Mouse (Mus musculus): Measurements from ENCODE around the gene Rrp1b. TPM values are rescaled to one million over a fixed set of nuclear protein-coding genes. Genes with fewer than 3 reads are reported as not detected.
"Not testable (repeated sequence)": the region's sequence is repeated elsewhere in the genome, so short reads cannot be mapped to it uniquely, and the experiment has no call there.

The Rrp1b gene
- polyA plus RNA-seq, 1 experiment from 2014 or later: 13.9 TPM

DNA sequence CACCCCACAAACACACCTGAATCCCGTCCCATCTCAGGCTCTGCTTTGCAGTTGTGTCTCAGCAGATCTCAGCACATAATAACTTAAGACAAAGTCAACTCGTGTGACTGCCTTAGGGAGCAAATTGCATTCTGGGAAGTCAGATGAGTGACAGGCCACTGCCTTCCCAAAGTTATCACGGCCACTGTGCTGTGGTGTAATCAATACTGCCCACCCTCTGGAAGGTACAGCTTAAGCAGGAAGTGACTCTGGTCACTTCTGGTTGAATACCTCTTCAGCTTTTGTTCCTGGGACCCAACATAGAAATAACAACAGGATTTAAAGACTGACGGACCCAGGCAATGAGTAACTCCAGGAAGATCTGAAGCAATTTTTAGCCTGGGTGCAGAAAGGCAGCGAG, 72.0 kb downstream of the Rrp1b start:
- no peaks in the 10 kb centered on the region for H3K9me3 ChIP-seq (ENCODE audit: low read length)
- H3K27ac ChIP-seq (ENCODE audit: low read depth): peak overlapping the region; percentile 79
- H3K27me3 ChIP-seq (ENCODE audit: insufficient read depth, low read length): no peaks in the 10 kb centered on the region
- peaks cover 42% of the 10 kb centered on the region for H3K4me1 ChIP-seq (ENCODE audit: insufficient read depth)
- no peak overlapping the region for H3K4me2 ChIP-seq (ENCODE audit: low read depth, low read length)
- H3K36me3 ChIP-seq (replicated peaks; ENCODE audit: insufficient read depth, low read length): no peaks in the 10 kb centered on the region
- WGBS (ENCODE audit: insufficient replicate concordance): 45% methylated on average over 5 of the region's 5 CpGs
- H3K4me3 ChIP-seq (ENCODE audit: low read depth, low read length): no peak overlapping the region
- peak overlapping the region; percentile 38; the same call in 1 of the 2 replicates for H3K9ac ChIP-seq (replicated peaks)
- ATAC-seq (no peak), DNase-seq (no peak)
- no peak for TF ChIP-seq CTCF (IDR thresholded peaks at IDR 0.05; ENCODE audit: low read depth)
- no peak for TF ChIP-seq EP300 (IDR thresholded peaks at IDR 0.05; ENCODE audit: low read depth)

DNA sequence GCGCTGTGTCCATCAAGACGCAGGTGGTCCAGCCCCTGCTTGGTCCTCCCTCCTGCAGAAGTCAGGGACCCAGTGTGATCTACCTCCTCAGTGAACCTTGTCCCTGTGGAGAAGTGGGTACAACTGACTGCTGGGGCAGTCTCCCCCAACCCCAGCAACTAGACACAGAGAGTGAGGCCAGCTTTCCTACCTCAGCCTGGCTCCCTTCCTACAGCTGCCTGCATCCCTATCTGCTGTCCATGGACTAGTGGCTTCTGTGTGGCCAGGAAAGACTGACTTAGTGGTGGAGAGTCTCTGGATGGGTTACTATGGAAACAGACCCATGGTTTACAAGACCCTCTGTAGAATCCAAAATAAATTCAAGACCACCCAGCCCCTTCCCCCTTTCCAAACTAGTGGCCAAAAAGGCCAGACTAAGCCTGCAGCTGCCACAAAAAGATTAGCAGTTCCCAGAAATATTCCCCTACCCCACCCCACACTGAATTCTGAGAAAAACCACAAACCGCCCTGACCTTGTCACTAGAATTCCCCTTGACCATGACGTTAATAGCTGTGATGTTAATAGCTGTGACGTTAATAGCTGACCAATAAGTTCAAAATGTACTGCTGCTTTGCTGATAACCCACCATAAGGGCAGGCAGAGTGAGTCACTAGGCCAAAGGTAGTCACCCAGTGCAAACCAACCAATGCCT, 72.6 kb downstream of the Rrp1b start:
- H3K4me1 ChIP-seq (ENCODE audit: insufficient read depth): peaks cover 48% of the 10 kb centered on the region
- ATAC-seq: peak; percentile 68
- TF ChIP-seq EP300 (IDR thresholded peaks at IDR 0.05; ENCODE audit: low read depth): peak; percentile 98
- H3K27me3 ChIP-seq (ENCODE audit: insufficient read depth, low read length); H3K9me3 ChIP-seq (ENCODE audit: low read length); H3K36me3 ChIP-seq (replicated peaks; ENCODE audit: insufficient read depth, low read length); H3K4me3 ChIP-seq (ENCODE audit: low read depth, low read length): not testable (repeated sequence)
- peak; percentile 70 for DNase-seq
- peak overlapping the region; percentile 38 for H3K9ac ChIP-seq (replicated peaks)
- 0 out of 2 replicates have a peak overlapping the region, but pooled peaks have one; percentile 15 for H3K4me2 ChIP-seq (ENCODE audit: low read depth, low read length)
- 33% methylated on average over 5 of the region's 5 CpGs for WGBS (ENCODE audit: insufficient replicate concordance)
- H3K27ac ChIP-seq (ENCODE audit: low read depth): peak overlapping the region; percentile 79

DNA sequence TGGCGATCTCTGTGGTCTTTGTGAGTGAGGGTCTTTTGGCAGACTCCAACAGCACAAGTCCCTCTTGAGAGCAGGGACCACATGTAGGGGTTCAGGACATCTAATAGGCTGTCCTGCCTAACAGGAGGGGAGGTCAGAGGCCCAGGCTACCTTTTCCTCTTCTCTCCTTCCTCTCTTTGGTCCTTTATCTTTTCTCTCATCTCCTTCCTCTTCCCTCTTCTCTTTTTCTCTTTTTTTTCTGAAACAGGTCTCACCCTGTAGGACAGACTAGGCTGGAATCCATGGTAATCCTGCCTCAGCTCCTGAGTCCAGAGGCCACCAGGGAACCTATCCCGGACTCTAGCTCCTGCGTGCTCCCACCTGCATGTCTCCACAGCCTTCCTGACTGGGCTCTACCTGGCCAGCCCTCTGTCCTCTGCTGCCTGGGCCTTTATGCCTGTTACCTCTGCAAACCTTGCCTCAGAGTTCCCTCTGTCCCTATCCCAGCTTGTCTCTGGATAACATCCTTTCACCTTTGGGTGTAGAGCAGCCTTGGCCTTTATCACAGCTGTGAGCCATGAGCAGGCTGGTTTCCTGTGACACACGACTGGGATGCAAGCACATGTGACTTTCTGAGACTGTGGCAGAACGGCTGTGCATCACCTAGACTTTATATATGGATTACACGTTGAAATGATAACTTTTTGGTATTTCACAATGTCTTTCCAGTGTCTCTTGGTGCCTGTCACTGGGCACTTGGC, 73.5 kb downstream of the Rrp1b start:
- Histone ChIP-seq H3K4me2 (ENCODE audit: low read depth, low read length) (0 out of 2 replicates have a peak overlapping the region, but pooled peaks have one; percentile 3), H3K4me3 (ENCODE audit: low read depth, low read length) (no peak overlapping the region), H3K36me3 (replicated peaks; ENCODE audit: insufficient read depth, low read length) (no peaks in the 10 kb centered on the region), H3K4me1 (ENCODE audit: insufficient read depth) (peaks cover 57% of the 10 kb centered on the region), H3K9ac (replicated peaks) (peak overlapping the region; percentile 53), H3K27me3 (ENCODE audit: insufficient read depth, low read length) (no peaks in the 10 kb centered on the region), H3K9me3 (ENCODE audit: low read length) (no peaks in the 10 kb centered on the region), H3K27ac (ENCODE audit: low read depth) (peak overlapping the region; percentile 79)
- WGBS (ENCODE audit: insufficient replicate concordance): 56% methylated on average over 6 of the region's 6 CpGs
- no peak for ATAC-seq
- TF ChIP-seq CTCF (IDR thresholded peaks at IDR 0.05; ENCODE audit: low read depth) (no peak), EP300 (IDR thresholded peaks at IDR 0.05; ENCODE audit: low read depth) (no peak)
- DNase-seq: no peak

DNA sequence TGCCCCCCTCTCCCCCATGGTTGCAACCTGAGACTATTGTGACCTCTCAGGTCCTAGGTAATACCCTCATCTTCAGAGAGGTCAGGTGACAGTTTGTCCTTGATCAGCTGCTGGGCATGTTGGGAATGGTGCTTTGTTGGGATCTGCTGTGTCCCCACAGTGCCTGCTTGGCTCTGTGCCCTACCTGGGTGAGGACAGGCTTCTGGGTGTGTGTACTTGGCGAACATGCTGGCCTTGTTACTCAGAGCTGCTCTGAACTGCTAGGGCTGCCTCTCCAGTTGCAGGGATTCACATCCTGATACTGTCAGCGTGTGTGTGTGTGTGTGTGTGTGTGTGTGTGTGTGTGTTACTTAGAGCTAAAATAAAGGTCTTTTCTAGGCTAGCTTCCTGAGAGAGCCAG, 74.5 kb downstream of the Rrp1b start:
- 53% methylated on average over 2 of the region's 2 CpGs for WGBS (ENCODE audit: insufficient replicate concordance)
- DNase-seq: peak; percentile 77
- H3K9me3 ChIP-seq (ENCODE audit: low read length): no peaks in the 10 kb centered on the region
- no peaks in the 10 kb centered on the region for H3K36me3 ChIP-seq (replicated peaks; ENCODE audit: insufficient read depth, low read length)
- H3K27me3 ChIP-seq (ENCODE audit: insufficient read depth, low read length): no peaks in the 10 kb centered on the region
- H3K4me2 ChIP-seq (ENCODE audit: low read depth, low read length): no peak overlapping the region
- no peak overlapping the region for H3K4me3 ChIP-seq (ENCODE audit: low read depth, low read length)
- H3K27ac ChIP-seq (ENCODE audit: low read depth): peak overlapping the region; percentile 79
- H3K9ac ChIP-seq (replicated peaks): peak overlapping the region; percentile 48; the same call in 1 of the 2 replicates
- H3K4me1 ChIP-seq (ENCODE audit: insufficient read depth): peaks cover 65% of the 10 kb centered on the region
- TF ChIP-seq EP300 (IDR thresholded peaks at IDR 0.05; ENCODE audit: low read depth) (no peak), CTCF (IDR thresholded peaks at IDR 0.05; ENCODE audit: low read depth) (no peak)
- ATAC-seq: peak; percentile 38

DNA sequence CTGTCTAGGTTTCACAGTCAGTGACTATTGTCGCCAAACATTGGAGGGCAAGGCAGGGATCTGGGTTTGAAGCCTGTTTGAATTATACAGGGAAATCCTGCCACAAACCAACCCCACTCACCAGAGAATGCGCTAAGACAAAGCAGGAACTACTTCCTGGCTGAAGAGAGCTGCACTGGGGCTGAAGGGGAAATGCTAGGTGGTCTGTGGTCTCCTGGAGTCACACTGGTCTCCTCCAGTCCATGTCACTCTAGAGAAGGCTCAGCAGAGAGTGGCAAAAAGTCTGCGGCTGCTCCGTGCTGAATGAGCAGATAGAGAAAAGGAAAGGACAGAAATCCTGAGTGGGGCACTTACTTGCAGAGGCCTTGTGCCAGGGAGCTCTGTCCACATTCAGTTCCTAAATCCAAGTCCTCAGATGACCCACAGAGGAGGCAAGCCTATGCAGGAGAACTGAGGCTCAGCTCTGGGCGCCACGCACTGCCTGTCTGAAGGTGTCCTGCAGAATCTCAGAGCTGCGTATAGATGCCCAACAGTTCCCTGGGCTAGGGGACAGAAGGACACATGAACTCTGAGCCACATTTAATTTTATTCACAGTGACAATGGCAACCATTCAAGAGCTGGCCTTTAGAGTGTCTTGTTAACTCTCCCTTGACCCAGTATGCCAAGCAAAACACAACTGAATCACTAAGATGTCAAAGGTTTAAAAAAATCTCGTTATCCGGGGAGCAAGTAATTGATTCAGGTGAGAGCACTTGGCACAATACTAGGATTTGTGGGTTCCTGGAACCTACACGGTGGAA, 75.3 kb downstream of the Rrp1b start:
- WGBS (ENCODE audit: insufficient replicate concordance): 61% methylated on average over 10 of the region's 10 CpGs
- Histone ChIP-seq H3K4me1 (ENCODE audit: insufficient read depth) (peaks cover 73% of the 10 kb centered on the region), H3K27ac (ENCODE audit: low read depth) (peak overlapping the region; percentile 79), H3K4me3 (ENCODE audit: low read depth, low read length) (no peak overlapping the region), H3K4me2 (ENCODE audit: low read depth, low read length) (no peak overlapping the region), H3K9me3 (ENCODE audit: low read length) (no peaks in the 10 kb centered on the region), H3K27me3 (ENCODE audit: insufficient read depth, low read length) (no peaks in the 10 kb centered on the region), H3K36me3 (replicated peaks; ENCODE audit: insufficient read depth, low read length) (no peaks in the 10 kb centered on the region), H3K9ac (replicated peaks) (0 out of 2 replicates have a peak overlapping the region, but pooled peaks have one; percentile 48)
- DNase-seq (no peak), ATAC-seq (no peak)
- no peak for TF ChIP-seq EP300 (IDR thresholded peaks at IDR 0.05; ENCODE audit: low read depth)
- TF ChIP-seq CTCF (IDR thresholded peaks at IDR 0.05; ENCODE audit: low read depth): no peak

Other genes with a start within 250 kb of the Rrp1b start
- 7.8 and 8.1 TPM in 2 replicates for gene Sik1, start 180.3 kb upstream of the Rrp1b start, polyA plus RNA-seq (2015; fragmentation: Nextera tagmentation; extraction: Ambion mirVana)
- 0.21 and 0.42 TPM in 2 replicates for gene Hsf2bp, start 249 bp downstream of the Rrp1b start, polyA plus RNA-seq (2015; fragmentation: Nextera tagmentation; extraction: Ambion mirVana)
- gene Notch3, start 130.8 kb downstream of the Rrp1b start, polyA plus RNA-seq (2015; fragmentation: Nextera tagmentation; extraction: Ambion mirVana): 0.20 and 0.26 TPM in 2 replicates
- not detected in 2 replicates for gene Ephx3, start 153.4 kb downstream of the Rrp1b start, polyA plus RNA-seq (2015; fragmentation: Nextera tagmentation; extraction: Ambion mirVana)
- 20.2 and 20.7 TPM in 2 replicates for gene Brd4, start 248.6 kb downstream of the Rrp1b start, polyA plus RNA-seq (2015; fragmentation: Nextera tagmentation; extraction: Ambion mirVana)